Mouse (Mus musculus): ENCODE measurements around the gene Col7a1.

Col7a1 gene

GRCm38 (mm10) chr9:109022866-109023685, 69.7 kb downstream of the Col7a1 start:
- DNase-seq (ENCODE audit: low read depth): peak; percentile 76

- no peak for DNase-seq (ENCODE audit: low read depth)
Observed at GRCm38 (mm10) chr9:109027521-109027920, 74.1 kb downstream of the Col7a1 start.

- DNase-seq (ENCODE audit: low read depth): no peak
Observed at GRCm38 (mm10) chr9:109028421-109028820, 75.0 kb downstream of the Col7a1 start.

- no peak for DNase-seq (ENCODE audit: low read depth)
Observed at GRCm38 (mm10) chr9:109028919-109029318, 75.5 kb downstream of the Col7a1 start.

GRCm38 (mm10) chr9:109030312-109030711, 76.9 kb downstream of the Col7a1 start:
- DNase-seq (ENCODE audit: low read depth): no peak

GRCm38 (mm10) chr9:109031001-109031400, 77.6 kb downstream of the Col7a1 start:
- no peak for DNase-seq (ENCODE audit: low read depth)

GRCm38 (mm10) chr9:109031686-109032085, 78.3 kb downstream of the Col7a1 start:
- no peak for DNase-seq (ENCODE audit: low read depth)

- peak; percentile 43 for DNase-seq (ENCODE audit: low read depth)
Observed at GRCm38 (mm10) chr9:109032435-109032834, 79.0 kb downstream of the Col7a1 start.
